10 mouse cellular contexts compared by ENCODE assay signal in genomic region chr9:72643651-72644417, GRCm38 (mm10). TPM values are rescaled to one million over a fixed set of nuclear protein-coding genes. Genes with fewer than 3 reads are reported as not detected.
DNase-seq lines count a peak whose midpoint lies in the region; ATAC-seq lines count a peak whose summit lies in the region.
"Had no signal": no experiment of that assay in that cellular context is flagged by ENCODE, and none has a peak within 500 bp of the region (broad histone marks: within the 10 kb centered on the region; RNA-seq: fewer than 3 reads in every experiment).

No protein-coding gene starts in this region.

- no peak for ATAC-seq in kidney, embryonic 14.5 days (ENCODE audit: low FRiP score, low TSS enrichment)
- no peak for ATAC-seq in forebrain, embryonic 14.5 days
- no peak for ATAC-seq in midbrain, embryonic 15.5 days (replicated peaks)

- no peak overlapping the region for H3K9ac ChIP-seq in kidney, embryonic 14.5 days (ENCODE audit: low read depth, low read length)
- H3K9ac ChIP-seq in forebrain, embryonic 14.5 days (ENCODE audit: low read length) = no peak overlapping the region
- H3K9ac ChIP-seq in midbrain, embryonic 15.5 days = no peak overlapping the region

- H3K4me2 ChIP-seq in kidney, embryonic 14.5 days (replicated peaks; ENCODE audit: low read depth, low read length) = no peak overlapping the region
- no peak overlapping the region for H3K4me2 ChIP-seq in forebrain, embryonic 14.5 days (ENCODE audit: low read length)
- H3K4me2 ChIP-seq in midbrain, embryonic 15.5 days = no peak overlapping the region

- peaks cover 23% of the 10 kb centered on the region for H3K4me1 ChIP-seq in kidney, embryonic 14.5 days (ENCODE audit: control insufficient read depth, insufficient read depth, low read length)
- H3K4me1 ChIP-seq in embryonic facial prominence, embryonic 10.5 days = peaks cover 40% of the 10 kb centered on the region
- peaks cover 26% of the 10 kb centered on the region for H3K4me1 ChIP-seq in forebrain, embryonic 14.5 days (ENCODE audit: control insufficient read depth, insufficient read depth, low read length)
- peaks cover 24% of the 10 kb centered on the region for H3K4me1 ChIP-seq in midbrain, embryonic 15.5 days

- H3K27me3 ChIP-seq in kidney, embryonic 14.5 days (ENCODE audit: control insufficient read depth, insufficient read depth, low read length) = no peaks in the 10 kb centered on the region
- no peaks in the 10 kb centered on the region for H3K27me3 ChIP-seq in embryonic facial prominence, embryonic 10.5 days (replicated peaks; ENCODE audit: low read depth, poor library complexity, severe bottlenecking)
- no peaks in the 10 kb centered on the region for H3K27me3 ChIP-seq in forebrain, embryonic 14.5 days (replicated peaks; ENCODE audit: control insufficient read depth, insufficient read depth, low read length)
- H3K27me3 ChIP-seq in midbrain, embryonic 15.5 days (replicated peaks) = no peaks in the 10 kb centered on the region

- 86% methylated on average over 6 of the region's 6 CpGs for WGBS in kidney, embryonic 14.5 days
- WGBS in embryonic facial prominence, embryonic 10.5 days = 69% methylated on average over 6 of the region's 6 CpGs
- whole genome bisulfite sequencing in forebrain, embryonic 14.5 days = 89% methylated on average over 6 of the region's 6 CpGs
- 86% methylated on average over 6 of the region's 6 CpGs for WGBS in midbrain, embryonic 15.5 days

- H3K36me3 ChIP-seq in kidney, embryonic 14.5 days (ENCODE audit: control insufficient read depth, insufficient read depth, low read length) = no peaks in the 10 kb centered on the region
- H3K36me3 ChIP-seq in embryonic facial prominence, embryonic 10.5 days (replicated peaks) = no peaks in the 10 kb centered on the region
- H3K36me3 ChIP-seq in forebrain, embryonic 14.5 days (ENCODE audit: control insufficient read depth, insufficient read depth, low read length) = no peaks in the 10 kb centered on the region
- H3K36me3 ChIP-seq in midbrain, embryonic 15.5 days (replicated peaks) = no peaks in the 10 kb centered on the region

- no peak for DNase-seq in kidney, postnatal 25 days
- no peak for DNase-seq in embryonic facial prominence, embryonic 10.5 days (ENCODE audit: low spot score)
- no peak for DNase-seq in forebrain, embryonic 14.5 days (ENCODE audit: low spot score)
- DNase-seq in cerebellum, adult 18-20 months = no peak
- DNase-seq in layer of hippocampus, postnatal 10 days (ENCODE audit: low spot score in 2 of 2) = no peak
- DNase-seq in kidney, adult 11 months = no peak
- DNase-seq: cerebellum, postnatal 25 days; spleen, adult 18-20 months had no signal

- no peaks in the 10 kb centered on the region for H3K9me3 ChIP-seq in kidney, embryonic 14.5 days (ENCODE audit: control insufficient read depth, low read length)
- no peaks in the 10 kb centered on the region for H3K9me3 ChIP-seq in embryonic facial prominence, embryonic 10.5 days
- no peaks in the 10 kb centered on the region for H3K9me3 ChIP-seq in forebrain, embryonic 14.5 days (replicated peaks; ENCODE audit: control insufficient read depth, low read length)
- no peaks in the 10 kb centered on the region for H3K9me3 ChIP-seq in midbrain, embryonic 15.5 days

- H3K4me3 ChIP-seq in kidney, embryonic 14.5 days (ENCODE audit: low read length) = no peak overlapping the region
- no peak overlapping the region for H3K4me3 ChIP-seq in embryonic facial prominence, embryonic 10.5 days
- H3K4me3 ChIP-seq in forebrain, embryonic 14.5 days (ENCODE audit: low read depth, low read length) = no peak overlapping the region
- H3K4me3 ChIP-seq in midbrain, embryonic 15.5 days = no peak overlapping the region

- H3K27ac ChIP-seq in kidney, embryonic 14.5 days (ENCODE audit: low read depth, low read length) = peak overlapping the region; percentile 26; the same call in 1 of the 2 replicates
- H3K27ac ChIP-seq in embryonic facial prominence, embryonic 10.5 days (replicated peaks) = peak overlapping the region; percentile 71
- H3K27ac ChIP-seq in forebrain, embryonic 14.5 days (ENCODE audit: low read depth, low read length) = peak overlapping the region; percentile 52; the same call in 1 of the 2 replicates
- H3K27ac ChIP-seq in midbrain, embryonic 15.5 days = peak overlapping the region; percentile 55

RNA-seq across cellular contexts. Expression of gene Nedd4, which starts 18.3 kb away (rescaled TPM):
- polyA plus RNA-seq in kidney, embryonic 14.5 days (2014; fragmentation: Nextera tagmentation; extraction: Ambion mirVana) = 448 and 806 TPM in 2 replicates
- 660 and 664 TPM in 2 replicates for polyA plus RNA-seq in embryonic facial prominence, embryonic 10.5 days (2016; fragmentation: Nextera tagmentation; extraction: Ambion mirVana)
- polyA plus RNA-seq in forebrain, embryonic 14.5 days (2014; fragmentation: Nextera tagmentation; extraction: Ambion mirVana) = 437 and 459 TPM in 2 replicates
- 436 and 451 TPM in 2 replicates for polyA plus RNA-seq in midbrain, embryonic 15.5 days (2015; fragmentation: Nextera tagmentation; extraction: Ambion mirVana)
- 100 to 1,000 TPM; 342 to 359 TPM for total RNA-seq in layer of hippocampus, postnatal 10 days (2021)
